8 mouse cellular contexts compared by ENCODE assay signal in genomic region chr2:32982700-32983099, GRCm38 (mm10). TPM values are rescaled to one million over a fixed set of nuclear protein-coding genes. Genes with fewer than 3 reads are reported as not detected.
A peak's percentile ranks its signal among the peaks of the same experiment; 100 is the strongest.
DNase-seq lines count a peak whose midpoint lies in the region; ATAC-seq lines count a peak whose summit lies in the region.

No protein-coding gene starts in this region.

- H3K4me1 ChIP-seq in megakaryocyte, embryonic 14.5 days: peaks cover 30% of the 10 kb centered on the region
- H3K4me1 ChIP-seq in forebrain, embryonic 13.5 days: peaks cover 19% of the 10 kb centered on the region
- H3K4me1 ChIP-seq in liver, embryonic 11.5 days (replicated peaks; ENCODE audit: control insufficient read depth, insufficient read depth, low read length): peaks cover 22% of the 10 kb centered on the region
- H3K4me1 ChIP-seq in stomach, embryonic 16.5 days (ENCODE audit: control insufficient read depth, insufficient read depth, low read length): peaks cover 14% of the 10 kb centered on the region

- H3K27me3 ChIP-seq in megakaryocyte, embryonic 14.5 days (replicated peaks): peaks cover 27% of the 10 kb centered on the region
- H3K27me3 ChIP-seq in forebrain, embryonic 13.5 days: peaks cover 7% of the 10 kb centered on the region
- H3K27me3 ChIP-seq in liver, embryonic 11.5 days (replicated peaks; ENCODE audit: control insufficient read depth, insufficient read depth, low read length): no peaks in the 10 kb centered on the region
- no peaks in the 10 kb centered on the region for H3K27me3 ChIP-seq in stomach, embryonic 16.5 days (ENCODE audit: control insufficient read depth, insufficient read depth, low read length)

- no peak for ATAC-seq in megakaryocyte, adult 5-6 weeks (ENCODE audit: poor library complexity, severe bottlenecking)
- no peak for ATAC-seq in forebrain, embryonic 13.5 days
- ATAC-seq in liver, embryonic 11.5 days (replicated peaks; ENCODE audit: low FRiP score): no peak
- ATAC-seq in stomach, embryonic 16.5 days (ENCODE audit: insufficient read depth, low FRiP score): no peak
- ATAC-seq in granulocyte monocyte progenitor cell, adult 5-6 weeks (replicated peaks; ENCODE audit: poor library complexity, severe bottlenecking): no peak

- peak overlapping the region; percentile 100 for H3K4me2 ChIP-seq in forebrain, embryonic 13.5 days
- peak overlapping the region; percentile 100 for H3K4me2 ChIP-seq in liver, embryonic 11.5 days
- H3K4me2 ChIP-seq in stomach, embryonic 16.5 days (ENCODE audit: low read depth, low read length): peak overlapping the region; percentile 100

- peaks cover 2% of the 10 kb centered on the region for H3K36me3 ChIP-seq in megakaryocyte, embryonic 14.5 days (replicated peaks; ENCODE audit: low read length)
- H3K36me3 ChIP-seq in forebrain, embryonic 13.5 days (ENCODE audit: poor library complexity, severe bottlenecking): no peaks in the 10 kb centered on the region
- H3K36me3 ChIP-seq in liver, embryonic 11.5 days (ENCODE audit: control insufficient read depth, insufficient read depth, low read length): no peaks in the 10 kb centered on the region
- H3K36me3 ChIP-seq in stomach, embryonic 16.5 days (ENCODE audit: control insufficient read depth, insufficient read depth, low read length): no peaks in the 10 kb centered on the region

- 3% methylated on average over 4 of the region's 4 CpGs for WGBS in forebrain, embryonic 13.5 days
- whole genome bisulfite sequencing in liver, embryonic 11.5 days: 9% methylated on average over 4 of the region's 4 CpGs
- WGBS in stomach, embryonic 16.5 days: 8% methylated on average over 4 of the region's 4 CpGs

- no peak overlapping the region for H3K27ac ChIP-seq in forebrain, embryonic 13.5 days
- no peak overlapping the region for H3K27ac ChIP-seq in liver, embryonic 11.5 days (ENCODE audit: low read depth, low read length)
- no peak overlapping the region for H3K27ac ChIP-seq in stomach, embryonic 16.5 days (ENCODE audit: low read length)

- no peaks in the 10 kb centered on the region for H3K9me3 ChIP-seq in megakaryocyte, embryonic 14.5 days
- no peaks in the 10 kb centered on the region for H3K9me3 ChIP-seq in forebrain, embryonic 13.5 days (replicated peaks)
- H3K9me3 ChIP-seq in liver, embryonic 11.5 days (ENCODE audit: control insufficient read depth, low read length): no peaks in the 10 kb centered on the region
- H3K9me3 ChIP-seq in stomach, embryonic 16.5 days (replicated peaks; ENCODE audit: control insufficient read depth, low read length): no peaks in the 10 kb centered on the region

- peak overlapping the region; percentile 95 for H3K4me3 ChIP-seq in megakaryocyte, embryonic 14.5 days (replicated peaks)
- H3K4me3 ChIP-seq in forebrain, embryonic 13.5 days: peak overlapping the region; percentile 68
- H3K4me3 ChIP-seq in liver, embryonic 11.5 days (ENCODE audit: low read depth, low read length): peak overlapping the region; percentile 76
- H3K4me3 ChIP-seq in stomach, embryonic 16.5 days (replicated peaks; ENCODE audit: low read length): peak overlapping the region; percentile 82

- H3K9ac ChIP-seq in forebrain, embryonic 13.5 days: peak overlapping the region; percentile 9; the same call in 1 of the 2 replicates
- H3K9ac ChIP-seq in liver, embryonic 11.5 days (ENCODE audit: low read depth, low read length): peak overlapping the region; percentile 10; the same call in 1 of the 2 replicates
- H3K9ac ChIP-seq in stomach, embryonic 16.5 days (ENCODE audit: low read length): peak overlapping the region; percentile 44; the same call in 1 of the 2 replicates

- no peak for DNase-seq in liver, embryonic 11.5 days (ENCODE audit: low spot score)
- DNase-seq in kidney, postnatal 25 days: no peak
- DNase-seq in ovary, postnatal 36 days (ENCODE audit: low spot score): no peak

RNA-seq across cellular contexts. Expression of gene Slc2a8, which starts 0.8 kb away (rescaled TPM):
- polyA plus RNA-seq in megakaryocyte, embryonic 14.5 days (2012; ENCODE audit: insufficient read depth, low replicate concordance): 28.4 and 135 TPM in 2 replicates
- total RNA-seq in megakaryocyte, adult 5-6 weeks (2015): 1.4 and 1.5 TPM in 2 replicates
- total RNA-seq in megakaryocyte, adult 5-6 weeks (2017): 0.89 and 1.8 TPM in 2 replicates
- polyA plus RNA-seq in forebrain, embryonic 13.5 days (2015; fragmentation: Nextera tagmentation; extraction: Ambion mirVana): 15.4 and 18.3 TPM in 2 replicates
- 15.0 TPM in 2 replicates for polyA plus RNA-seq in liver, embryonic 11.5 days (2014; fragmentation: Nextera tagmentation; extraction: Ambion mirVana)
- 14.6 and 14.9 TPM in 2 replicates for polyA plus RNA-seq in stomach, embryonic 16.5 days (2015; fragmentation: Nextera tagmentation; extraction: Ambion mirVana)
- total RNA-seq in granulocyte monocyte progenitor cell, adult 5-6 weeks (2014; fragmentation: Nextera tagmentation): 4.0 and 4.8 TPM in 2 replicates
- 3.7 and 5.8 TPM in 2 replicates for total RNA-seq in granulocyte monocyte progenitor cell, adult 5-6 weeks (2017)

RNA-seq across cellular contexts. Expression of gene Lrsam1, which starts 21.3 kb away (rescaled TPM):
- polyA plus RNA-seq in megakaryocyte, embryonic 14.5 days (2012; ENCODE audit: insufficient read depth, low replicate concordance): 8.5 and 10.1 TPM in 2 replicates
- 3.2 and 5.5 TPM in 2 replicates for total RNA-seq in megakaryocyte, adult 5-6 weeks (2015)
- 7.2 and 10.6 TPM in 2 replicates for total RNA-seq in megakaryocyte, adult 5-6 weeks (2017)
- 14.8 and 15.5 TPM in 2 replicates for polyA plus RNA-seq in forebrain, embryonic 13.5 days (2015; fragmentation: Nextera tagmentation; extraction: Ambion mirVana)
- 6.1 and 6.7 TPM in 2 replicates for polyA plus RNA-seq in liver, embryonic 11.5 days (2014; fragmentation: Nextera tagmentation; extraction: Ambion mirVana)
- polyA plus RNA-seq in stomach, embryonic 16.5 days (2015; fragmentation: Nextera tagmentation; extraction: Ambion mirVana): 10.4 and 11.2 TPM in 2 replicates
- total RNA-seq in granulocyte monocyte progenitor cell, adult 5-6 weeks (2014; fragmentation: Nextera tagmentation): 9.6 and 14.7 TPM in 2 replicates
- 2.8 and 3.2 TPM in 2 replicates for total RNA-seq in granulocyte monocyte progenitor cell, adult 5-6 weeks (2017)

RNA-seq across cellular contexts. Expression of gene Rpl12, which starts 21.3 kb away (rescaled TPM):
- polyA plus RNA-seq in megakaryocyte, embryonic 14.5 days (2012; ENCODE audit: insufficient read depth, low replicate concordance): 796 and 1,818 TPM in 2 replicates
- 1,104 and 1,138 TPM in 2 replicates for total RNA-seq in megakaryocyte, adult 5-6 weeks (2015)
- total RNA-seq in megakaryocyte, adult 5-6 weeks (2017): 1,103 and 1,144 TPM in 2 replicates
- 111 and 118 TPM in 2 replicates for polyA plus RNA-seq in forebrain, embryonic 13.5 days (2015; fragmentation: Nextera tagmentation; extraction: Ambion mirVana)
- 276 and 295 TPM in 2 replicates for polyA plus RNA-seq in liver, embryonic 11.5 days (2014; fragmentation: Nextera tagmentation; extraction: Ambion mirVana)
- polyA plus RNA-seq in stomach, embryonic 16.5 days (2015; fragmentation: Nextera tagmentation; extraction: Ambion mirVana): 124 and 174 TPM in 2 replicates
- 3,079 and 3,298 TPM in 2 replicates for total RNA-seq in granulocyte monocyte progenitor cell, adult 5-6 weeks (2014; fragmentation: Nextera tagmentation)
- 2,139 and 2,991 TPM in 2 replicates for total RNA-seq in granulocyte monocyte progenitor cell, adult 5-6 weeks (2017)
